Mouse (Mus musculus) mouse embryonic stem cell (cell line): ENCODE measurements around the gene Picalm.

Experiments
- in situ Hi-C, 2 experiments: fragments of 300-500 bp; cut with MboI; formaldehyde crosslinking; loops; 1 replicate in 1 of 2; 3 replicates in 1 of 2; pipeline ENCODE4 v1.14.3; 2019 to 2020; ENCODE audit warnings: low sequenced_read_pairs in 2 of 2, low pct_unique_long_range_greater_than_20kb in 1 of 2, mixed read lengths in 1 of 2; ENCODE audit not compliant: unreplicated experiment in 1 of 2

Gene Picalm

DNA sequence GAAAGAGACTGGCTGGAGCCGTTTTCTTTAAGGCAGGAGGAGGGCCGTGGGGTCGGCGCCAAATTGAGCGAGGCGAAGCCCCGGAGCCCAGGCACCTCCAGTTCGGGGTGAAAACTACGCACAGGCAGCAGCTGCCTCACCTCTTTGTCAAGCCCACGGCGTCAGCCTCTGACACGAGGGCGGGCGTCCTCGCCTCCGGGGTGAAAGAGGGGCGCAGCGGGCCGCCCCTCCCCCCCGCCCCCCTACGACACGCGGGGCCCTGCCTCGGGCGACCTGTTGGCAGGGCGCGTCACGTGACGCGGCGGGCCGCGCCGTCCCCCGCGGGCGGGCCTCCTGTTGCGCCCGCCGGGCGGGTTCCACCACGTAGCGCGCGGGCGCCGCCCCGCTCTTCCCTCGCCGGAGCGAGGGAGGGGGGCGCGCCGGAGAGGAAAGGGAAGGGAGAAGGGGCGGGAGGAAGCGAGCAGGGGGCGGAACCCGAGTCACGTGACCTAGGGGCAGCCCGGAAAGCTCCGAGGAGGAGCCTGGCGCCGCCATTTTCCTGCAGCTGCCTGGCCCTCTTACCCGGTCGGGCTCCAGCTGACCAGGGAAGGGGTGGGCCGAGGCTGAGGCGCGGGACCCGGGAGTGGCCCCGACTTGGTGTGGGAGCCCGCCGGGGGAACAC is at the start of gene Picalm:
Gene Picalm, plus strand, starts transcription at position 482 of the 661 bp plus-strand sequence.
- in situ Hi-C loops, result no loop called here

DNA sequence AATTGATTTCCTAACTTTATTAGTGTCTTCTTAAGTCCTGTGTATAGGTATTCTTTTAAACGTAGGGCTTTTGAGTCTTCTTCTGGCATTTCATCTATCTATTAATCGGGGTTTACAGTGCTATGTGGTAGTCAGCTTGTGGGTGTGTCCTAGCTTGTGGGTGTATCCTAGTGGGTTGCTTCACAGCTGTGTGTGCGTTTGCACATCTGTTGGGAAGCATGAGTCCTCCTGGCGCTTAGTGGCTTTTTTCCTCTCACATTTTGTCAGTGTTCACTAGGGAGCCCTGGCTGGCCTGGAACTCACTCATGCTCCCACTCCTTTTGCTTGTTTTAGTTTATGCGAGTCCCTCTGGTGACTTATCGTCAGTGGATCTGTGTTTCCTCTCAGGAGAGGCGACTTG is 46.2 kb upstream of the Picalm start:
- in situ Hi-C loops, result no loop called here

- in situ Hi-C loops, result no loop called here
Measured at GRCm38 (mm10) chr7:90084531-90084930, 45.5 kb upstream of the Picalm start.

GRCm38 (mm10) chr7:90085713-90086112 is 44.3 kb upstream of the Picalm start:
- in situ Hi-C loops, result no loop called here

- in situ Hi-C loops, result no loop called here
Measured at GRCm38 (mm10) chr7:90086821-90087220, 43.2 kb upstream of the Picalm start.

DNA sequence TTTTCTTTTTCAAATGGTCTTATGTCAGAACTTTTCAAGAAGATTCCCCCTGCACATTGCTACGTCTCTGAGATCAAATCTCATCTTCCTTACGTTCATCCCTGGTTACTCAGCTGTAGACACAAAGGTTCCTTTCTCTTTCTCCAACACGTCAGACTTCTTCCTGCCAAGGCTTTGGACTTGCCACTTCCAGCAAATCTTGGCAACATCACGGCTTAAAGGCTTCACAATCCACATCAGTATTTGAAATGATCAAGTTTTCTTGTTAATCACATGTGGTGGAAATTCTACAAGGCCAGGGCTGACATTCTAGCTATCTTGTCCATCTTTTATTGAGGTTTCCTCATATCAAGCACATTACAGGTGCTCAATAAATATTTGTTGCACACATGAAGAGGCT is 39.0 kb upstream of the Picalm start:
- in situ Hi-C loops, result no loop called here

DNA sequence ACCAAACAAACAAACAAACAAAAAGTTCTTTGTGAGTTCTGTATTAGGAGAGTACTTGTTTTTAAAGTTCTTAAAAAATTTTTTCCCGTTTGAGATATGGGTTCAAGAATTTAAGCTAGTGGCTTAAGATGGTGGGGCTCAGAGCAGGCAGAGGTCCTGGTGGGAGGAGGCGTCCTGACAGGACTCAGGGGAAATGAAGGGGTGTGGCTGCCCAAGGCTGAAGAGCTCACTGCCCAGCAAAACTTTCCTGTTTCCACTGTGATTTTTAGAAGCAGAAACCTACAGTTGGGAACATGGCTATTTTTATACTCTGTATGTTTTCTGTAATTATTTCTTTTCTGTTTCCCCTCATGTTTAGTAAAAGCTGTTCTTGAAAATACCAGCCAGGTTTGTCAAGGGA is 38.3 kb upstream of the Picalm start:
- in situ Hi-C loops, result no loop called here

GRCm38 (mm10) chr7:90092452-90093450 is 37.3 kb upstream of the Picalm start:
- in situ Hi-C loops, result no loop called here

GRCm38 (mm10) chr7:90095097-90095496 is 34.9 kb upstream of the Picalm start:
- in situ Hi-C loops, result no loop called here

- in situ Hi-C loops, result no loop called here
Measured at GRCm38 (mm10) chr7:90095766-90096372, 34.1 kb upstream of the Picalm start.

- in situ Hi-C loops, result no loop called here
Measured at GRCm38 (mm10) chr7:90096609-90097008, 33.4 kb upstream of the Picalm start.

- in situ Hi-C loops, result no loop called here
Measured at GRCm38 (mm10) chr7:90098253-90098652, 31.8 kb upstream of the Picalm start.

- in situ Hi-C loops, result no loop called here
Measured at GRCm38 (mm10) chr7:90099248-90099647, 30.8 kb upstream of the Picalm start.

GRCm38 (mm10) chr7:90100614-90101160 is 29.3 kb upstream of the Picalm start:
- in situ Hi-C loops, result no loop called here

- in situ Hi-C loops, result no loop called here
Measured at GRCm38 (mm10) chr7:90116100-90116499, 13.9 kb upstream of the Picalm start.

- in situ Hi-C loops, result no loop called here
Measured at GRCm38 (mm10) chr7:90120106-90120505, 9.9 kb upstream of the Picalm start.

DNA sequence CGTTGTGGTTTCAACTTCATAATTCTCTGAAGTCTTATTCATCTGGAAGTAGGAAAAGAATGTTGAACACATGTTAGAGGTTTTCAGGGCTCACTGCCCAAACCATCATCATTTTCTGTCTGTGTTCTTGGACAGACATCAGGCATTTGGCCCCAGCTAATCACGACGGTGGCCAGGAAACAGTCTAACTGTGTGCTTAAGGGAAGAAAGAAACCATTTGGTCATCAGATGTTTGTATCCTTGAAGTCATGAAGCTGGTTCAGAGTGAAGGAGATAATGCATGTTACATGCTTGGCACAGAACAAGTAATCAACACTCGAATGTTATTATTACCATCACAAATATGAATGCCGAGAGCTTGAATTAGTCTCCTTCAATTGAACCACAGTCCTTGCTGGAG is 5.0 kb upstream of the Picalm start:
- in situ Hi-C loops, result no loop called here

- in situ Hi-C loops, result no loop called here
Measured at GRCm38 (mm10) chr7:90128631-90129200, 1.3 kb upstream of the Picalm start.

GRCm38 (mm10) chr7:90129271-90129731 is 712 bp upstream of the Picalm start:
- in situ Hi-C loops, result no loop called here
